Mouse (Mus musculus) embryonic fibroblast, embryonic 13.5 days (primary cell): ENCODE results near the gene Phldb3. TPM values are rescaled to one million over a fixed set of nuclear protein-coding genes. Genes with fewer than 3 reads are reported as not detected.
A peak's percentile ranks its signal among the peaks of the same experiment; 100 is the strongest.

Experiments used
- H3K27ac ChIP-seq: 2 replicates; pipeline ENCODE4 v1.5.1; 2012; ENCODE audit warnings: low read length, control low read depth, inconsistent platforms; ENCODE audit not compliant: insufficient read depth
- H3K4me1 ChIP-seq: 2 replicates; pipeline ENCODE4 v1.6.1; 2011; ENCODE audit warnings: low read length; ENCODE audit not compliant: control insufficient read depth, insufficient read depth
- H3K4me3 ChIP-seq: 2 replicates; pipeline ENCODE4 v1.5.1; 2011; ENCODE audit warnings: mild to moderate bottlenecking, control low read depth, low read length; ENCODE audit not compliant: insufficient read depth
- CTCF ChIP-seq: IDR thresholded peaks from 2 replicates; pipeline ENCODE4 v1.5.1; 2011; ENCODE audit warnings: mild to moderate bottlenecking, control low read depth, low read length, moderate library complexity, borderline replicate concordance; ENCODE audit not compliant: insufficient read depth
- POLR2A ChIP-seq: IDR thresholded peaks from 2 replicates; pipeline ENCODE4 v1.6.1; 2011; ENCODE audit warnings: low read depth, mild to moderate bottlenecking, control low read depth, low read length, moderate library complexity
- polyA plus RNA-seq: library from polyadenylated mRNA; stranded (reverse); fragments of >200 nt; gene quantifications from 2 replicates; pipeline ENCODE4 v1.2.4, GENCODE M21; 2011; ENCODE audit warnings: low read depth; ENCODE audit not compliant: missing spikeins, insufficient read length

Phldb3 gene
- polyA plus RNA-seq, 1 experiment: 0.76 TPM

GRCm38 (mm10) chr7:24644996-24645395 lies 34.4 kb downstream of the Phldb3 start:
- Histone ChIP-seq H3K4me3 (no peak overlapping the region), H3K4me1 (no peaks in the 10 kb centered on the region), H3K27ac (no peak overlapping the region)
- TF ChIP-seq POLR2A (no peak), CTCF (no peak)

- Histone ChIP-seq H3K27ac (no peak overlapping the region), H3K4me1 (no peaks in the 10 kb centered on the region), H3K4me3 (no peak overlapping the region)
- TF ChIP-seq CTCF (no peak), POLR2A (no peak)
Observed at GRCm38 (mm10) chr7:24646486-24646885, 35.9 kb downstream of the Phldb3 start.

- no peak overlapping the region for H3K27ac ChIP-seq
- H3K4me1 ChIP-seq: no peaks in the 10 kb centered on the region
- TF ChIP-seq CTCF (peak; percentile 89), POLR2A (no peak)
- no peak overlapping the region for H3K4me3 ChIP-seq
Observed at GRCm38 (mm10) chr7:24653681-24654080, 43.1 kb downstream of the Phldb3 start.

GRCm38 (mm10) chr7:24659737-24660357 lies 49.3 kb downstream of the Phldb3 start:
- Histone ChIP-seq H3K4me3 (no peak overlapping the region), H3K4me1 (no peaks in the 10 kb centered on the region), H3K27ac (no peak overlapping the region)
- TF ChIP-seq CTCF (no peak), POLR2A (no peak)

GRCm38 (mm10) chr7:24661118-24661904 lies 50.7 kb downstream of the Phldb3 start:
- no peaks in the 10 kb centered on the region for H3K4me1 ChIP-seq
- TF ChIP-seq POLR2A (no peak), CTCF (no peak)
- H3K4me3 ChIP-seq: no peak overlapping the region
- H3K27ac ChIP-seq: no peak overlapping the region

GRCm38 (mm10) chr7:24662575-24662974 lies 52.0 kb downstream of the Phldb3 start:
- peak; percentile 56; the same call in 1 of the 2 replicates for TF ChIP-seq CTCF
- TF ChIP-seq POLR2A: no peak
- Histone ChIP-seq H3K27ac (no peak overlapping the region), H3K4me3 (no peak overlapping the region), H3K4me1 (no peaks in the 10 kb centered on the region)

- Histone ChIP-seq H3K4me1 (no peaks in the 10 kb centered on the region), H3K27ac (no peak overlapping the region), H3K4me3 (no peak overlapping the region)
- TF ChIP-seq CTCF (no peak), POLR2A (no peak)
Observed at GRCm38 (mm10) chr7:24664301-24664700, 53.7 kb downstream of the Phldb3 start.

GRCm38 (mm10) chr7:24664959-24665358 lies 54.4 kb downstream of the Phldb3 start:
- no peak for TF ChIP-seq POLR2A
- Histone ChIP-seq H3K4me1 (no peaks in the 10 kb centered on the region), H3K27ac (no peak overlapping the region), H3K4me3 (no peak overlapping the region)

- no peak overlapping the region for H3K27ac ChIP-seq
- no peak overlapping the region for H3K4me3 ChIP-seq
- no peaks in the 10 kb centered on the region for H3K4me1 ChIP-seq
- TF ChIP-seq POLR2A: no peak
- TF ChIP-seq CTCF: no peak
Observed at GRCm38 (mm10) chr7:24671944-24672439, 61.4 kb downstream of the Phldb3 start.

GRCm38 (mm10) chr7:24676575-24676974 lies 66.0 kb downstream of the Phldb3 start, which contains the start of gene Tex101:
Gene Tex101, minus strand, starts transcription at chr7:24676675.
- TF ChIP-seq CTCF (no peak), POLR2A (no peak)
- no peak within 1 kb of the TSS for H3K27ac ChIP-seq
- H3K4me1 ChIP-seq: no peaks in the 10 kb centered on the region
- no peak within 1 kb of the TSS for H3K4me3 ChIP-seq

Other genes with a start within 250 kb of the Phldb3 start
- gene Kcnn4, start 240.5 kb upstream of the Phldb3 start, polyA plus RNA-seq: 1.9 and 3.4 TPM in 2 replicates
- 14.8 and 18.1 TPM in 2 replicates for gene Smg9, start 211.1 kb upstream of the Phldb3 start, polyA plus RNA-seq
- not detected in 2 replicates for gene Irgc1, start 158.5 kb upstream of the Phldb3 start, polyA plus RNA-seq
- gene Plaur, start 148.3 kb upstream of the Phldb3 start, polyA plus RNA-seq: 35.2 and 70.2 TPM in 2 replicates
- 1.2 and 3.3 TPM in 2 replicates for gene Cadm4, start 128.7 kb upstream of the Phldb3 start, polyA plus RNA-seq
- 5.6 and 8.9 TPM in 2 replicates for gene Zfp428, start 103.8 kb upstream of the Phldb3 start, polyA plus RNA-seq
- gene AC161166.1, start 98.3 kb upstream of the Phldb3 start, polyA plus RNA-seq: not detected in 2 replicates
- 17.6 and 21.7 TPM in 2 replicates for gene Irgq, start 80.1 kb upstream of the Phldb3 start, polyA plus RNA-seq
- gene Pinlyp, start 64.6 kb upstream of the Phldb3 start, polyA plus RNA-seq: not detected in 2 replicates
- 33.3 and 41.3 TPM in 2 replicates for gene Xrcc1, start 64.5 kb upstream of the Phldb3 start, polyA plus RNA-seq
- 11.3 and 16.2 TPM in 2 replicates for gene Ethe1, start 23.2 kb upstream of the Phldb3 start, polyA plus RNA-seq
- 2.3 and 2.6 TPM in 2 replicates for gene Zfp575, start 23.1 kb upstream of the Phldb3 start, polyA plus RNA-seq
- gene Lypd3, start 25.8 kb downstream of the Phldb3 start, polyA plus RNA-seq: not detected in 2 replicates
- gene Tex101, start 65.9 kb downstream of the Phldb3 start, polyA plus RNA-seq: not detected in 2 replicates
- not detected in 2 replicates for gene BC049730, start 98.5 kb downstream of the Phldb3 start, polyA plus RNA-seq
- not detected in 2 replicates for gene Gm4763, start 116.1 kb downstream of the Phldb3 start, polyA plus RNA-seq
- not detected in 2 replicates for gene Cd177, start 149.5 kb downstream of the Phldb3 start, polyA plus RNA-seq
- gene Ceacam10, start 166.4 kb downstream of the Phldb3 start, polyA plus RNA-seq: not detected in 2 replicates